Mouse (Mus musculus): ENCODE data around the gene Chrna10.

- TF ChIP-seq TBP (IDR thresholded peaks at IDR 0.05; ENCODE audit: low read depth, low read length) (no peak), CTCF (IDR thresholded peaks at IDR 0.05 in 2 of 3, conservative IDR thresholded peaks at IDR 0.05 in 1 of 3; ENCODE audit: control insufficient read depth in 1 of 3, insufficient read depth in 1 of 3, low read depth in 2 of 3, low read length in 3 of 3, poor library complexity in 1 of 3, severe bottlenecking in 1 of 3) (no peak), USF2 (IDR thresholded peaks at IDR 0.05; ENCODE audit: borderline replicate concordance in 1 of 2, insufficient read depth in 1 of 2, low read depth in 1 of 2, low read length in 2 of 2) (no peak), MAX (IDR thresholded peaks at IDR 0.05; ENCODE audit: low read length) (no peak), EP300 (IDR thresholded peaks at IDR 0.05; ENCODE audit: low read depth in 1 of 2, low read length in 2 of 2) (no peak), CHD2 (IDR thresholded peaks at IDR 0.05; ENCODE audit: low read length) (no peak), MAZ (IDR thresholded peaks at IDR 0.05; ENCODE audit: low read depth, low read length) (no peak), ZC3H11A (IDR thresholded peaks at IDR 0.05; ENCODE audit: low read depth, low read length) (no peak), TCF12 (IDR thresholded peaks at IDR 0.05; ENCODE audit: low read depth, low read length) (no peak), POLR2A (IDR thresholded peaks at IDR 0.05; ENCODE audit: control insufficient read depth in 1 of 2, insufficient read depth in 1 of 2, low read depth in 1 of 2, low read length in 2 of 2, poor library complexity in 1 of 2) (no peak), JUND (IDR thresholded peaks at IDR 0.05; ENCODE audit: low read depth, low read length) (no peak), POLR2AphosphoS2 (IDR thresholded peaks at IDR 0.05; ENCODE audit: low read length) (no peak)
These were observed 33.8 kb downstream of the Chrna10 start, which contains the start of gene Trpc2 for GRCm38 (mm10) chr7:102082816-102083215.
